Mouse (Mus musculus): ENCODE measurements around the gene Map2k5. TPM values are rescaled to one million over a fixed set of nuclear protein-coding genes. Genes with fewer than 3 reads are reported as not detected.
A peak's percentile ranks its signal among the peaks of the same experiment; 100 is the strongest.

Map2k5 gene
- total RNA-seq, 2 experiments from 2014 or later, result 26.0 to 26.2 TPM

DNA sequence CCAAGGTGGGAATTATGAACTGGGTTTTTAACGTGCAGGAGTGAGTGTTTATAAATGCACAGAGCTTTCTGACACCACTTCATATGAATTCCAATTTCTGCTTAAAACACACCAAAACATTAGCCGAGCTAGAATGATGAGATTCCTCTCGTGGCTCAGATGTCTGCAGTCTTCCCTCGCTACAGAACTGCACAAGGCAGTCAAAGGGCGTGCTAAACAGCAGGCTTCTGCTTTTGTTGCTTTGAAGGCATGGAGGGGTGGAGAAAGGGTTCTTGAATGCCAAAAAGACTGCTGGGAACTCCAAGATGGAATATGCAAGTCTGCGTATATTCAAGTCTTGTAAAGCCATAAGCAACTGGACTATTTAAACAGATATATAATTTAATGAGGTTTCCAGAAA, 38.4 kb downstream of the Map2k5 start:
- no peak for DNase-seq

DNA sequence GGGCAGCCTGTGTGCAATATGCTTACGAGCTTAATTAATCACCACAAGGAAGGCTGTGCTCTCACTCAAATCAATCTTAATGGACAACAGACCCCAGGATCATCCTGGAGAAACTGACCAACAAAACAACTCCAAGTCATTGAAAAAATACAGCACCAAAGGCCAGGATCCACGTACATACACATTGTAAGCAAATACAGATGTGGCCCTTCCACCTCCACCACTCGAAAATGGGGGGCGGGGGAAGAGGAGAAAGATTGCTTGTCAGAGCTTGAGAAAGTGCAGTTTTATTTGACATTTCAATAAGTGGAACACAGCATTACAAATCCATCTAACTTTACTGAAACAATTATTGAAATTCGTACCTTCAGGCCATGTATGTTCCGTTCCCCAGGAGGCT, 39.0 kb downstream of the Map2k5 start:
- no peak for DNase-seq

- DNase-seq, result no peak
These were observed 41.9 kb downstream of the Map2k5 start for GRCm38 (mm10) chr9:63335816-63336215.

DNA sequence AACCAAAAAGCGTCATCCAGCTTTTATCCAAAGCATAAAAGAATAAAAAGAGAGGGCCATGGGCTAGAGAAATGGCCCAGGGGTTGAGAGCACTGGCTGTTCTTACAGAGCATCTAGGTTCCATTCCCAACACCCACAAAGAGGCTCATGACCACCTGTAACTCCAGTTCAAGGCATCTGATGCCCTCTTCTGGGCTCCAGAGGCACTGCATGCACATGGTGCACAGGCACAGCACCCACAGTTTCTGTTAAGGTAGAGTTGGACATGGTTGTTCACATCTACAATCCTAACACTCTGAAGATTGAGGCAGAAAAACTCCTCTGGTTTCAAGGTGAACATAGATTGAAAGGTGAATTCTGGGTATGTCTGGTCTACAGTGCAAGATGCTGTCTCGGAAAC, 44.6 kb downstream of the Map2k5 start:
- DNase-seq, result no peak

GRCm38 (mm10) chr9:63331246-63331645, 46.5 kb downstream of the Map2k5 start:
- no peak for DNase-seq

- no peak for DNase-seq
These were observed 48.6 kb downstream of the Map2k5 start for GRCm38 (mm10) chr9:63328958-63329685.

- no peak for DNase-seq
These were observed 62.5 kb downstream of the Map2k5 start for GRCm38 (mm10) chr9:63315231-63315630.

- no peak for DNase-seq
These were observed 63.6 kb downstream of the Map2k5 start for GRCm38 (mm10) chr9:63314126-63314525.

- DNase-seq, result peak; percentile 20
These were observed 67.7 kb downstream of the Map2k5 start for GRCm38 (mm10) chr9:63309956-63310355.

GRCm38 (mm10) chr9:63309008-63309407, 68.7 kb downstream of the Map2k5 start:
- DNase-seq, result peak; percentile 29

- DNase-seq, result peak; percentile 38
These were observed 69.3 kb downstream of the Map2k5 start for GRCm38 (mm10) chr9:63308441-63308840.

GRCm38 (mm10) chr9:63302511-63302910, 75.2 kb downstream of the Map2k5 start:
- DNase-seq, result peak; percentile 74

- no peak for DNase-seq
These were observed 79.0 kb downstream of the Map2k5 start for GRCm38 (mm10) chr9:63298656-63299055.

DNA sequence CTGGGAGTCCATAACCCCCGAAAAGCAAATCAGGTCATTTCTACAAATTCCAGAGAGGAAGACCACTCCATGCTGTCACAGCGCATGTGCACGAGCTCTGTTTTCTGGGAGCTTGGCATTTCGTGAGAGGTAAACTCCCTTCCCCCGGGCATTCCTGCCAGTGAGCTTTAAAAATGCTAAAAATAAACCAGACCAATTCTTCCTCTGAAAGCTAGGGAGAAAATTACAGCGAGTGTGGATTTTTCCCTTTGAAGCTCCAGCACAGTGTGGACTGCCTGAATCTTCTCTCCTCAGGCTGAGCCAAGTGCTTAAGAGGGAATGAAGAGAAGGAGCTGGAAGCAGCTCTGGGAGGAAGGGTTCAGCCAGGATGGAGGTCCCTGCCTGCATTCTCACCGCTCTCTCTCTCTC, 82.1 kb downstream of the Map2k5 start:
- DNase-seq, result peak; percentile 17

DNA sequence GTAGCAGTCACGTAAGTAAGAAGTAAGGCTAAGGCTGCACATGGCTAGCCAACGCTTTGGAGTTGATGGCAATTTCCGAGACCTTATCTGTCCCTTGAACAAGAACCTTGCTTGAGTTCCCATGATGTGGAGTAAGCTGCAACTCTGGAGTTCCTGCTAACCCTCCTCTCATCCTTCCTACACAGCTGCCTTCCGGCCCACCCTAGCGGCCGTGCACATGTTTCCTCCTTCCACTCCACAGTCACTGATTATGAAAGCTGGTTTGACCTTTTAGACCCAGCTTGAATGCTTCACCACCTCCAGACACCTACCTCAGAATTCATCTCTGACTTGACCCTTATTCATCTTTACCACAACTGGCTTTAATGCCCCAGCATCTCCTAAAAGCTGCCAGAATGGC, 82.9 kb downstream of the Map2k5 start:
- DNase-seq, result no peak

GRCm38 (mm10) chr9:63293781-63294480, 83.8 kb downstream of the Map2k5 start:
- DNase-seq, result no peak

- no peak for DNase-seq
These were observed 89.0 kb downstream of the Map2k5 start for GRCm38 (mm10) chr9:63288676-63289075.

DNA sequence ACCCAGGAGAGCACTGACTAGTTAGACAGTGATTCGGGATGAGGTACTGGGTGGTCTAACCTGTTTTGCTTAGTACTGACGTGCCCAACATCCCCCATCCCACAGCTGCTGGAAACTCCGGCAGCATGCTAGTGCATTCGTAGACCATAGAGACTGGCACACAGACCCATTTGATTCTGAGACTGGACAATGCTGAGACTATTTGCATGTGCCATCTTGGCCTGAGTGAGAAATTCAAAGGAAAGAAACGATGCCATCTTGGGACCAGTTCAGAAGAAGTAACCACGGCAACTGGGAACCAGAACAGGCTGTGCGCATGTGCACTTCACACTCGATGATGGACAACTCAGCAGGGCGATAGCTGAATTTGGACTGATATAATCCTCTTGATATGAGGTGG, 93.3 kb downstream of the Map2k5 start:
- DNase-seq, result no peak

DNA sequence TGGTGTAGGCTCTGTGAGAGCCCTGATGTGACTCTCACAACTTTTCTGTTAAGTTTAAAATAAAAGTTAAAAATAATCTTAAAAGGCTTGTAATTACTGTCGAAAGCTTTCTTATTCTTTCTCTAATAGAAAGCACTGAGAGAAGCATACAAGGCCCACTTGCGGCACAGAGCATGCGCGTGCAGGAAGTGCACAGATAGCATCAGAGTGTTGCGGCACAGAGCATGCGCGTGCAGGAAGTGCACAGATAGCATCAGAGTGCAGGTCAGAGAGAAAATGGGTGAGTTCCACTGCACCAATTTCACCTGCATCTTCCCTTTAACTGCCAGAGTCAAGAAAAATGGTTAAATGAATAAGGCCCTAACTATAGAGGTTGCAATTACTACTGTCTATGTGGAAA, 95.7 kb downstream of the Map2k5 start:
- DNase-seq, result no peak

DNA sequence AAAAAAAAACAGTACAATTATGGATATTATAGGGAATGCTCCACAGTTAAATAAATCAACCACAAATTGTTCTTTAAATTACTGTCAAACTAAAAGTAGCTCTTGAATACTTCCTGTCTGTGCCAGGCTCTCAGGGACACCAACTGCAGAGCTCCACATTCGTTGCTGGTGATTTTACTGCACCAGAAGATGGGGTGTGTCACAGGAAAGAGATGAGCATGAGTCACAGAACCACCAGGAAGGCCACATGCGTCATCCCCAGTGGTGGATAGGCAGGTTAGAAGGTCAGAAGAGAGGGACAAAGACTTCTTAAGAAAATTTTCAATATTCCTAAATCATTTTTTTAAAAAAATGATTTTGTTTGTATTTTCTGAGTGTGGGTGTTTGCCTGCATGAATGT, 96.6 kb downstream of the Map2k5 start:
- DNase-seq, result no peak

DNA sequence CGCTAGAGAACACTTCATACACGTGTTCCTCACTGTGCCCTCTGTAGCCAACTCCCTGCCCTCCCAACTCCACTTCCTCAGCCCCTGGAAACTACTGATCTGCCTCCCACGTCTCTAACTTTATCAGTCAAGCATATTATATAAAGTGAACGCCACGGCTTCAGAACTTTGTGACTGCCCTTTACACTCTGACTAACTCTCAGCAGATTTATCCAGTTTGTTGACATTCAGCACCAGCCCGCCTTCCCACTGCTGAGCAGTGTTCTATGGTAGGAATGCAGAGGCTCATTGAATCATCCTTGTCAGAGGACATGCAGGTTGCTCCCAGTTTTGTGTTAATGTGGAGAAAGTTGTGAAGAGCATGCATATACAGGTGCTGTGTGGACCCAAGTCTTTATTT, 103.9 kb downstream of the Map2k5 start:
- no peak for DNase-seq

GRCm38 (mm10) chr9:63269839-63270238, 107.9 kb downstream of the Map2k5 start:
- no peak for DNase-seq

DNA sequence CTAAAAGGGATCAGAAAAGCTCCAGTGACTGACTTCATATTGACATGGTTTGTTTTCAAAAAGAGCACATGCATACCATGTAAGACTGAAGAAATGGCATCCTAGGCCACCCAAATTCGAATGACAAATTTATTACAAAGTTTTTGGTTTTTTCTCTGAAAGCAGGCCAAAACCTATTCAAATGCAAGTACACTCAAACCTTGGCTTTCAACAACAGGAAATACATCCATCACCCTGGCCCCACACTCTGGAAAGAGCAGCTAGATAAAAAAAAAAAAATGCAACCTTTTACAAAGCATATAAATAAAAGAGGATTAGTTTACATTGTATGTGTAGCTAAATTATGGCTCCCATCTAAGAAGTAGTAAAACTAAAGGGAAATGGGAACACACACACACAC, 114.5 kb downstream of the Map2k5 start:
- no peak for DNase-seq

DNA sequence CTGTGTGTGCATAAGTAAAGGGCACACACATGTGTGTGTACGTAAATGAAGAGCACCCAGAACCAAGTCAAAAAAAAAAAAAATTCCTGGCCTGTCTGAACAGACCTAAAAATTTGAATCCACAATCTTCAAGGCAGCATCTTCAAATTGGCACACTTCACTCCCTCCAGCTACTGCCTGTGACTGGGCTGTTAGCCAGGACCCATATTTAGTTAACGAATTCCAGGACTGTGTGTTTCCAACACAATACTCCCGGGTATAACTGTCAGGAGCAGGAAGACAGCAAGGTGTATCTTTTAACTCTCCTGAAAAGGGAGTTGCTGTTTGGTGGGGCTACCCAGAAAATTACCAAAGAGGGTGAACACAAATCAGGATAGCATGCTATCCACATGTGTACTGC, 118.9 kb downstream of the Map2k5 start:
- peak; percentile 25 for DNase-seq
